Mouse (Mus musculus) limb, embryonic 12.5 days (tissue): ENCODE results near the gene Pak7. TPM values are rescaled to one million over a fixed set of nuclear protein-coding genes. Genes with fewer than 3 reads are reported as not detected.
A peak's percentile ranks its signal among the peaks of the same experiment; 100 is the strongest.

Experiments used
- ATAC-seq: fragments of 200-750 bp; cut with Nextera tagmentation; 2 replicates; pipeline ENCODE4 v1.8.0; 2017; ENCODE audit warnings: low read depth, moderate TSS enrichment; ENCODE audit not compliant: insufficient number of reproducible peaks, insufficient read depth, low FRiP score, low TSS enrichment
- H3K27ac ChIP-seq: fragments of 300-500 bp; sonication (generic); 2 replicates; pipeline ENCODE4 v1.5.1; 2016; ENCODE audit warnings: mild to moderate bottlenecking, moderate library complexity
- H3K27me3 ChIP-seq: fragments of 300-500 bp; sonication (generic); 2 replicates; pipeline ENCODE4 v1.6.1; 2016; ENCODE audit warnings: mild to moderate bottlenecking, moderate library complexity
- H3K36me3 ChIP-seq: fragments of 300-500 bp; sonication (generic); 2 replicates; pipeline ENCODE4 v1.6.1; 2016; ENCODE audit warnings: mild to moderate bottlenecking, moderate library complexity
- H3K4me1 ChIP-seq: fragments of 300-500 bp; sonication (generic); replicated peaks from 2 replicates; pipeline ENCODE4 v1.6.1; 2016
- H3K4me2 ChIP-seq: fragments of 300-500 bp; sonication (generic); 2 replicates; pipeline ENCODE4 v1.6.1; 2016; ENCODE audit warnings: mild to moderate bottlenecking, moderate library complexity
- H3K4me3 ChIP-seq: fragments of 300-500 bp; sonication (generic); replicated peaks from 2 replicates; pipeline ENCODE4 v1.5.1; 2016; ENCODE audit warnings: mild to moderate bottlenecking
- H3K9ac ChIP-seq: fragments of 300-500 bp; sonication (generic); replicated peaks from 2 replicates; pipeline ENCODE4 v1.6.1; 2016; ENCODE audit warnings: mild to moderate bottlenecking, moderate library complexity
- H3K9me3 ChIP-seq: fragments of 300-500 bp; sonication (generic); 2 replicates; pipeline ENCODE4 v1.6.1; 2016; ENCODE audit warnings: mild to moderate bottlenecking, moderate library complexity
- whole genome bisulfite sequencing: fragments of 180-500 bp; shearing (Covaris S2); methylation state at CpG from one replicate; pipeline ENCODE4 v1.1.7; 2016; 5-methylcytosine and 5-hydroxymethylcytosine counted together
- polyA plus RNA-seq: library from polyadenylated mRNA; unstranded; fragments of >200 nt; fragmentation: Nextera tagmentation; extraction: Ambion mirVana; gene quantifications from 2 replicates; pipeline ENCODE4 v1.2.1, GENCODE M21; 2016

Gene Pak7
- polyA plus RNA-seq, 1 experiment from 2014 or later = 2.3 TPM

DNA sequence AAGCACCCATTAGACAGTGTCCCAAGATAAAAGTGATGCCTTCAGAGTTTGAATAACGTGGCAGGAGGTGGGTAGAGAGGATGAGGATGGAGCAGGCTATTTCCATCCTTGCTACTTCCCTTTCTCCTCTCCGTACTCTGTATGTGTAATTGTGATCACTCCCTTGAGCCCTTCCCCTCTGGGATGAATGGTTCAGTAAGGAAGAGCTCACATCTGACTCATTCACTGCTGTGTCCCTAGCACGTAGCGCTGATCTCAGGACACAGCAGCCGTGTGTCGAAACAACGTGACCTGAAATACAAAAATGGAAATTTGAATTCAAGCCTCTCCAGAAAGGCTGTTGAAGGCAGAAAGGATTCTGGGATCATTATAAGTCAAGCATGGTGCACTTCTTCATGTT, 237.0 kb downstream of the Pak7 start:
- Histone ChIP-seq H3K27me3 (no peaks in the 10 kb centered on the region), H3K4me2 (no peak overlapping the region), H3K9me3 (no peaks in the 10 kb centered on the region), H3K4me3 (no peak overlapping the region), H3K27ac (no peak overlapping the region), H3K36me3 (no peaks in the 10 kb centered on the region), H3K9ac (no peak overlapping the region), H3K4me1 (no peaks in the 10 kb centered on the region)
- 93% methylated on average over 7 of the region's 7 CpGs for WGBS
- ATAC-seq = no peak

GRCm38 (mm10) chr2:136149530-136149929, 238.2 kb downstream of the Pak7 start:
- Histone ChIP-seq H3K36me3 (no peaks in the 10 kb centered on the region), H3K4me3 (no peak overlapping the region), H3K9ac (no peak overlapping the region), H3K27ac (no peak overlapping the region), H3K4me1 (no peaks in the 10 kb centered on the region), H3K27me3 (no peaks in the 10 kb centered on the region), H3K4me2 (no peak overlapping the region), H3K9me3 (no peaks in the 10 kb centered on the region)
- WGBS = 19% methylated on average over 4 of the region's 4 CpGs
- ATAC-seq = no peak

DNA sequence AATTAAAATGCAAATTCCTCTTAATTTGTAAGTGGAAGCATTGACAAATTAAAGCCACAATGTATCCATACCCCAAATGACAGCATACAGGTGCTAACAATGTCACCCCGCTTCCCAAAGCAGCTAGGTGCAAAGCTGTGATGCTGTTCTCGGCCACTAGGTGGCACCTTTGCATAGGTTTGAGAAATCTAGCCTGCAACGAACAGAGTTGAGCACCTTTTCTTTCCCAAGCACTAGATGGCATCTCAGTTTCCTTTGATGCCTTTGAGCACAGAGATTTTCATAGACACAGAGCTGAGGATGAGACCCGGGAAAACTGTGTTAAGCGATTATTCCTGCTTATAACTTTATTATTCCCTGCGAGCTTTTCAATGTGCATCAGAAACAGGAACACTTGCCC, 238.8 kb downstream of the Pak7 start:
- H3K27ac ChIP-seq = no peak overlapping the region
- no peak overlapping the region for H3K4me3 ChIP-seq
- H3K9me3 ChIP-seq = no peaks in the 10 kb centered on the region
- no peaks in the 10 kb centered on the region for H3K36me3 ChIP-seq
- no peaks in the 10 kb centered on the region for H3K27me3 ChIP-seq
- no peak overlapping the region; the same call in 1 of the 2 replicates for H3K4me2 ChIP-seq
- peak; percentile 79; the same call in 1 of the 2 replicates for ATAC-seq
- no peak overlapping the region for H3K9ac ChIP-seq
- no peaks in the 10 kb centered on the region for H3K4me1 ChIP-seq
- WGBS = 4% methylated on average over 6 of the region's 6 CpGs

DNA sequence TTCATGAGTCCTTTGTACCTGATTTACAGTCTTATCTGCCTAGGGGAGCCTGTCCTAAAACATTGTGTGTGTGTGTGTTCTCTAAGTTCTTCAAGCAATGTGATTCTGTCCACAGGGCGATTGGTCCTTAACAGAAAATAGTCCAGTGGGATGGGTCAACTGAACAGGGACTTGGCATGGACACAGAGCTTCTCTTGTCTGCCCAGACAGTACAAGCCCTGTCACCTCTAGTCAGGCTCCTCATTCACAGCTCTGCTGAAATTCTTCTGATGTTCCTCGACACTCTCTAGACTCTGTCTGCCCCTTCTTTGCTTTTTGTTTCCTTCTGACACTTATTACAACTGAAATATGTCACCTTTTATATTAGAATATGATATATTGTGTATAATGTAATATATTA, 247.0 kb downstream of the Pak7 start:
- H3K36me3 ChIP-seq = no peaks in the 10 kb centered on the region
- no peaks in the 10 kb centered on the region for H3K4me1 ChIP-seq
- no peaks in the 10 kb centered on the region for H3K9me3 ChIP-seq
- H3K27me3 ChIP-seq = no peaks in the 10 kb centered on the region
- no peak overlapping the region for H3K4me3 ChIP-seq
- H3K4me2 ChIP-seq = no peak overlapping the region
- WGBS = 80% methylated on average over 2 of the region's 2 CpGs
- H3K27ac ChIP-seq = no peak overlapping the region
- no peak overlapping the region for H3K9ac ChIP-seq
- ATAC-seq = no peak

- Histone ChIP-seq H3K36me3 (no peaks in the 10 kb centered on the region), H3K4me1 (no peaks in the 10 kb centered on the region), H3K4me2 (no peak overlapping the region), H3K27me3 (no peaks in the 10 kb centered on the region), H3K4me3 (no peak overlapping the region), H3K27ac (no peak overlapping the region), H3K9ac (no peak overlapping the region), H3K9me3 (no peaks in the 10 kb centered on the region)
- ATAC-seq = no peak
- WGBS = 51% methylated on average over 4 of the region's 4 CpGs
Observed at GRCm38 (mm10) chr2:136139159-136140069, 248.4 kb downstream of the Pak7 start.

- no peak for ATAC-seq
Observed at GRCm38 (mm10) chr2:136138451-136138850, 249.3 kb downstream of the Pak7 start.

DNA sequence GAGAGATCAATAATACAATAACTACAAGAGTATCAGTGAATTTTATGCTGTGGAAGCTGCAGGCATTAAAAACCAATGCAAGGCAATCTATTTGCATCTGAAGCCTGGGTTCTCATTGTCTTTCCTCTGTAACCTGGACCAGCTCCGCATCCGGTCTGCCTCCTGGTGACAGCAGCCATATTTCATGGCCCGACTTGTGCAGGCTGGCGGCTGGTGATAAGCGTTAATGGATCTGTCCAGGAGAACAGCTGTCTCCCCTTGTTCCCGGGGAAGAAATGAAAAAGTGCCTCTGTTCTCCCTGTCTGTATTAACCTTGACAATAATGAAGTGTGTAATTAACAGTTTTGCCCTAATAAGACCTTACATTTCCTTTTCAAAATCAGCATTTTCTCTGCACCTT, 265.9 kb downstream of the Pak7 start:
- Histone ChIP-seq H3K4me1 (no peaks in the 10 kb centered on the region; the same call in 1 of the 2 replicates), H3K36me3 (no peaks in the 10 kb centered on the region), H3K27me3 (no peaks in the 10 kb centered on the region), H3K9me3 (no peaks in the 10 kb centered on the region), H3K4me3 (no peak overlapping the region), H3K27ac (no peak overlapping the region), H3K4me2 (no peak overlapping the region), H3K9ac (no peak overlapping the region)
- no peak for ATAC-seq
- WGBS = 4% methylated on average over 6 of the region's 6 CpGs

More at GRCm38 (mm10) chr2:136138451-136138850, 249.3 kb downstream of the Pak7 start:
- Histone ChIP-seq H3K4me2 (no peak overlapping the region), H3K27me3 (no peaks in the 10 kb centered on the region), H3K9me3 (no peaks in the 10 kb centered on the region), H3K4me1 (no peaks in the 10 kb centered on the region), H3K4me3 (no peak overlapping the region), H3K9ac (no peak overlapping the region), H3K36me3 (no peaks in the 10 kb centered on the region), H3K27ac (no peak overlapping the region)

DNA sequence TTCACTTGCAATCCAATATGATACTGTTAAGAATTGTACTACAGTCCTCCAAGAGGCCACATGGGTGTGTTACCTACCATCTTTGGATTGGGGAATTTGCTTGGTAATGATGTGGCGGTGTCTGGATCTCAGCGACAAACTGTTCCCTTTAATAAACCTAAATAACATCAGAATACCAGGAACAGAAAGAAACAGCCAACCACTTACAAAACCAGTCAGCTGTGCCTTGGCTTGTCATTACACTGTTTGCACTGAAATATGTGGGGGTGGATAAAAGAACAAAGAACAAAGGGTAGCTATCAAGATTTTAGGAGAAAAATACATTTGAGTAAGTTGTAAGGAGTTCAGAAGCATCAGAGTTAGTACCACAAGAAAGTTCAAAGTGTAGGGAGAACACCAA, 269.8 kb downstream of the Pak7 start:
- 92% methylated on average over 2 of the region's 2 CpGs for WGBS
- H3K9ac ChIP-seq = no peak overlapping the region
- no peaks in the 10 kb centered on the region; the same call in 1 of the 2 replicates for H3K4me1 ChIP-seq
- H3K9me3 ChIP-seq = no peaks in the 10 kb centered on the region
- ATAC-seq = no peak
- no peak overlapping the region for H3K27ac ChIP-seq
- H3K36me3 ChIP-seq = no peaks in the 10 kb centered on the region
- H3K4me2 ChIP-seq = no peak overlapping the region
- no peak overlapping the region for H3K4me3 ChIP-seq
- no peaks in the 10 kb centered on the region for H3K27me3 ChIP-seq

DNA sequence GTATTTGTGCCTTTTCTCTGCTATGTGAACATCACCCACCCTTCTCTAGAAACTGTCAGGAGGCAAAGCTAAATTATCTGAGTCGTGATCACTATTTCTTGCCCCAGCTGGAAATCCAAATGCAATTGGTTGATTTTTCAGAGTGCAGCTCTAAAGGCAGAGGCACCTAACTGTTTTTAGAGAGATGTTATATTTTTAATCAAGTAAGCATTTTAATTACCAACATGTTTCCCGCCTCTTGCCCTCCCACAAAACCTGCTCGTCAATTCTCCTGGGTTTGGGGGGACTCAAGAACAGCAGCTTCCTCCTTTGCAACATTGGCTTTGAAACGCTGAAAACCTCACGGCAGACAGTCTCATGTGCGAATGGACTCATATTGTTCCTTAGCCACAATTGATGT, 274.4 kb downstream of the Pak7 start:
- H3K4me3 ChIP-seq = no peak overlapping the region
- H3K4me1 ChIP-seq = peaks cover 10% of the 10 kb centered on the region; the same call in 1 of the 2 replicates
- no peak for ATAC-seq
- H3K4me2 ChIP-seq = no peak overlapping the region
- no peaks in the 10 kb centered on the region for H3K27me3 ChIP-seq
- H3K9ac ChIP-seq = no peak overlapping the region
- no peaks in the 10 kb centered on the region for H3K9me3 ChIP-seq
- WGBS = 86% methylated on average over 6 of the region's 6 CpGs
- no peaks in the 10 kb centered on the region for H3K36me3 ChIP-seq
- no peak overlapping the region for H3K27ac ChIP-seq

- Histone ChIP-seq H3K27me3 (no peaks in the 10 kb centered on the region), H3K9ac (no peak overlapping the region), H3K4me3 (no peak overlapping the region), H3K4me1 (peaks cover 19% of the 10 kb centered on the region), H3K9me3 (no peaks in the 10 kb centered on the region), H3K4me2 (no peak overlapping the region), H3K27ac (no peak overlapping the region), H3K36me3 (no peaks in the 10 kb centered on the region)
- 3% methylated on average over 2 of the region's 2 CpGs for WGBS
- ATAC-seq = no peak
Observed at GRCm38 (mm10) chr2:136109038-136109363, 278.8 kb downstream of the Pak7 start.

GRCm38 (mm10) chr2:136108124-136109037, 279.4 kb downstream of the Pak7 start:
- Histone ChIP-seq H3K36me3 (no peaks in the 10 kb centered on the region), H3K4me2 (no peak overlapping the region), H3K4me3 (no peak overlapping the region), H3K27me3 (no peaks in the 10 kb centered on the region), H3K9ac (no peak overlapping the region), H3K9me3 (no peaks in the 10 kb centered on the region), H3K27ac (no peak overlapping the region), H3K4me1 (peaks cover 19% of the 10 kb centered on the region)
- WGBS = 29% methylated on average over 6 of the region's 6 CpGs
- peak; percentile 63 for ATAC-seq
